Mouse (Mus musculus) stomach, postnatal 0 days (tissue): ENCODE data around the gene Lonrf2. TPM values are rescaled to one million over a fixed set of nuclear protein-coding genes. Genes with fewer than 3 reads are reported as not detected.
A peak's percentile ranks its signal among the peaks of the same experiment; 100 is the strongest.

Source experiments
- ATAC-seq: fragments of 200-750 bp; cut with Nextera tagmentation; 2 replicates; pipeline ENCODE4 v1.8.0; 2017; ENCODE audit not compliant: low FRiP score, low TSS enrichment
- DNase-seq: peaks from one replicate; pipeline ENCODE4 v3.0.0-alpha.2; 2016; ENCODE audit warnings: low spot score
- H3K27ac ChIP-seq: fragments of 300-500 bp; sonication (generic); replicated peaks from 2 replicates; pipeline ENCODE4 v1.5.1; 2014; ENCODE audit warnings: mild to moderate bottlenecking, control low read depth
- H3K27me3 ChIP-seq: fragments of 300-500 bp; sonication (generic); 2 replicates; pipeline ENCODE4 v1.6.1; 2014; ENCODE audit warnings: low read length; ENCODE audit not compliant: control insufficient read depth, insufficient read depth
- H3K36me3 ChIP-seq: fragments of 300-500 bp; sonication (generic); 2 replicates; pipeline ENCODE4 v1.6.1; 2014; ENCODE audit warnings: low read length, mixed read lengths; ENCODE audit not compliant: control insufficient read depth, insufficient read depth
- H3K4me1 ChIP-seq: fragments of 300-500 bp; sonication (generic); replicated peaks from 2 replicates; pipeline ENCODE4 v1.6.1; 2014; ENCODE audit warnings: antibody characterized with exemption; ENCODE audit not compliant: control insufficient read depth, insufficient read depth
- H3K4me2 ChIP-seq: fragments of 300-500 bp; sonication (generic); replicated peaks from 2 replicates; pipeline ENCODE4 v1.6.1; 2014; ENCODE audit warnings: low read depth, mild to moderate bottlenecking, control low read depth, moderate library complexity
- H3K4me3 ChIP-seq: fragments of 300-500 bp; sonication (generic); 2 replicates; pipeline ENCODE4 v1.5.1; 2014; ENCODE audit warnings: low read depth, low read length, control low read depth
- H3K9ac ChIP-seq: fragments of 300-500 bp; sonication (generic); 2 replicates; pipeline ENCODE4 v1.6.1; 2014; ENCODE audit warnings: mild to moderate bottlenecking, low read length, control low read depth, mixed read lengths
- H3K9me3 ChIP-seq: fragments of 300-500 bp; sonication (generic); 2 replicates; pipeline ENCODE4 v1.6.1; 2016; ENCODE audit warnings: low read length; ENCODE audit not compliant: control insufficient read depth
- CTCF ChIP-seq: IDR thresholded peaks from 2 replicates; pipeline ENCODE4 v1.5.1; 2016; ENCODE audit warnings: antibody characterized with exemption, low read depth, mild to moderate bottlenecking, moderate library complexity
- EP300 ChIP-seq: optimal IDR thresholded peaks from 2 replicates; pipeline ENCODE3; 2016; ENCODE audit warnings: antibody characterized with exemption
- WGBS: fragments of 180-500 bp; shearing (Covaris S2); extraction: QIAGEN DNeasy Blood & Tissue Kit; methylation state at CpG from one replicate; pipeline ENCODE4 v1.1.7; 2014; 5-methylcytosine and 5-hydroxymethylcytosine counted together
- polyA plus RNA-seq: library from polyadenylated mRNA; unstranded; fragments of >200 nt; fragmentation: Nextera tagmentation; extraction: Ambion mirVana; gene quantifications from 2 replicates; pipeline ENCODE4 v1.2.1, GENCODE M21; 2015

Gene Lonrf2
- polyA plus RNA-seq, 1 experiment from 2014 or later: 0.46 TPM

- ATAC-seq: no peak
These were observed 37.4 kb upstream of the Lonrf2 start for GRCm38 (mm10) chr1:38873911-38874310.

DNA sequence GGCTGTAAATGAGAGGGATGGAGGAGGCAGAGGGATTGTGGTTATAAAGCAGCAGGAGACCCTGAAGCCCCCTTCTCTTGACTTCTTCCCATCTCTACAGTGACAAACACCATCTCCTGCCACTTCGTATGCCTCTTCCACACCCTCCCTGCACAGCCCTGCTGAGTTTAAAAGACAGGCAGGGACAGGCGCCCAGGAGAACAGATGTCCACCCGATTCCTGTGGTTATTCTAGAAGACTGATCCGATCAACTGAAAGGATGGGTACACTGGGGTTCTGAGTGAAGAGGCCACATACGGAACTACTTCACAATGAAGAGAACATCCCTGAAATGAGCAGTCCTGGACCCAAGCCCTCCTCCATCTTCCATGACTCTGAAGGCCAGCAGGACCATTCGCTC lies 35.3 kb upstream of the Lonrf2 start:
- ATAC-seq (no peak), DNase-seq (no peak)
- Histone ChIP-seq H3K4me3 (no peak overlapping the region), H3K4me1 (no peaks in the 10 kb centered on the region), H3K36me3 (no peaks in the 10 kb centered on the region), H3K9me3 (no peaks in the 10 kb centered on the region), H3K4me2 (no peak overlapping the region), H3K27me3 (no peaks in the 10 kb centered on the region), H3K9ac (no peak overlapping the region), H3K27ac (no peak overlapping the region)
- no peak for TF ChIP-seq CTCF
- 87% methylated on average over 6 of the region's 6 CpGs for WGBS

More at GRCm38 (mm10) chr1:38873911-38874310, 37.4 kb upstream of the Lonrf2 start:
- H3K4me1 ChIP-seq: no peaks in the 10 kb centered on the region
- no peaks in the 10 kb centered on the region for H3K27me3 ChIP-seq
- H3K36me3 ChIP-seq: no peaks in the 10 kb centered on the region
- H3K4me3 ChIP-seq: no peak overlapping the region
- H3K9ac ChIP-seq: no peak overlapping the region
- no peak for TF ChIP-seq EP300
- no peak for TF ChIP-seq CTCF
- WGBS: 68% methylated on average over 5 of the region's 5 CpGs
- H3K9me3 ChIP-seq: no peaks in the 10 kb centered on the region
- H3K27ac ChIP-seq: no peak overlapping the region
- H3K4me2 ChIP-seq: no peak overlapping the region
- no peak for DNase-seq

DNA sequence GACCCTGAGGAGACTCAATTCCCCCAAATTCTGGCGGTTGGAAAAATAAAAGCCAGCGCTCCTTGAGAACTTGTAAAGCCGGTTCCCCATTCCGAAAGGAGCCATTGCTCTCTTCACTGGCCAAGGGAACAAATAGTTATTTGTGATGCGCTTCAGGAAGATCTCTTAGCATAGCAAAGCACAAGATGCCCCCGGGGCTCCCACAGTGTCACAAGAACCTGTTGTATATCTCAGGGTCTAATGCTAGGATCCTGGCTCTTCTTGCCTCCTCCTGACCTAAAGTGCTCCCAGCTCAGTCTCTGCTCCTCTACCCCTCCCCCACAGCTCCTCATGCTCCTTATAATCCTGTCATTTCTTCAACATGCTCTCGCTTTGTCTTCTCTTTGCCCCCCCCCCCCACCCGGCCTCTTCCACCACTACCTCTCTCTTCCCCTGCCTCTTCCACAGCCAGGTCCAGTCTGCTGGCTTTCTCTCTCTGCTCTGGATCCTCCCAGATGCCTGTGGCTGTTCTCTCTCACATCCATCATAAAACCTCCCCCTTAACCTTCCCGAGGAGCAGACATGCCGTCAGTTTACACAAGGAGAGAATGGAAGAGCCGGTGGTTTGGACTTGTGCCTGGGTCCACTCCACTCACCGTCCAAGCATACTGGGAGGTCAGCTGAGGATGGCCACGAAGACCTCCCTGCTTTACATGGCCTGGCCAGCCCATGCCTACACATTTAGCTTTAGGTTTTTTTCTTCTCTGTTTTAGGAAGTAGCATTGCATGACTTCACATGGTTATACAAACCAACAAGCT lies 33.1 kb upstream of the Lonrf2 start:
- Histone ChIP-seq H3K4me1 (no peaks in the 10 kb centered on the region), H3K36me3 (no peaks in the 10 kb centered on the region), H3K9ac (no peak overlapping the region), H3K4me3 (no peak overlapping the region), H3K9me3 (no peaks in the 10 kb centered on the region), H3K4me2 (no peak overlapping the region), H3K27me3 (no peaks in the 10 kb centered on the region), H3K27ac (no peak overlapping the region)
- 49% methylated on average over 12 of the region's 13 CpGs for WGBS
- ATAC-seq: no peak
- no peak for DNase-seq
- TF ChIP-seq EP300: no peak
- no peak for TF ChIP-seq CTCF

DNA sequence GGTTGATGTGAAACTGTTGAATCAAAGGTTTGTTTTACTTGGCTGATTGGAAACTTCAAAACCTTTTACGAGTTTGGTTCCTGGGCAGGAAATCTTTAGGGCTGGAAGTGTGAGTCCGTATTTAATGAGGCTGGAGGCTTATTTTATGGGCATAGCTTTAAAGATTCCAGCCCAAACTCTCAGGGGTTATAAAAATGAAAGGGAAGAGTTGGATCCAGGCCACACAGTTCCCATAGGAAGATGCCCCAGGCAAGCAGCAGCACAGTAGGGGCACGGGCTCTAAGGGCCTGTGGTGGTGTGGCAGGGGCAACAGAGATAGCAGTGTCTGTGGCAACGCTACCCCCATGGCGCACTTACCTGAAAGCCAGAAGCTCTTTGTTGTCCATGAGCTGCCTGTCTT lies 29.7 kb upstream of the Lonrf2 start:
- no peaks in the 10 kb centered on the region for H3K4me1 ChIP-seq
- no peaks in the 10 kb centered on the region for H3K9me3 ChIP-seq
- H3K4me3 ChIP-seq: no peak overlapping the region
- ATAC-seq: no peak
- DNase-seq: no peak
- 83% methylated on average over 5 of the region's 5 CpGs for WGBS
- no peak overlapping the region for H3K27ac ChIP-seq
- TF ChIP-seq CTCF (no peak), EP300 (no peak)
- no peaks in the 10 kb centered on the region for H3K27me3 ChIP-seq
- H3K36me3 ChIP-seq: no peaks in the 10 kb centered on the region
- H3K9ac ChIP-seq: no peak overlapping the region
- no peak overlapping the region for H3K4me2 ChIP-seq

GRCm38 (mm10) chr1:38864341-38864740 lies 27.8 kb upstream of the Lonrf2 start:
- WGBS: 70% methylated on average over 9 of the region's 9 CpGs
- no peak overlapping the region for H3K4me3 ChIP-seq
- no peak overlapping the region for H3K4me2 ChIP-seq
- DNase-seq (no peak), ATAC-seq (no peak)
- H3K9me3 ChIP-seq: no peaks in the 10 kb centered on the region
- H3K27ac ChIP-seq: no peak overlapping the region
- no peaks in the 10 kb centered on the region for H3K36me3 ChIP-seq
- TF ChIP-seq CTCF: no peak
- no peak for TF ChIP-seq EP300
- no peaks in the 10 kb centered on the region for H3K4me1 ChIP-seq
- no peaks in the 10 kb centered on the region for H3K27me3 ChIP-seq
- no peak overlapping the region for H3K9ac ChIP-seq

GRCm38 (mm10) chr1:38862213-38862612 lies 25.7 kb upstream of the Lonrf2 start:
- no peak overlapping the region for H3K9ac ChIP-seq
- no peak overlapping the region for H3K4me3 ChIP-seq
- H3K36me3 ChIP-seq: no peaks in the 10 kb centered on the region
- no peaks in the 10 kb centered on the region for H3K4me1 ChIP-seq
- H3K9me3 ChIP-seq: no peaks in the 10 kb centered on the region
- no peaks in the 10 kb centered on the region for H3K27me3 ChIP-seq
- no peak overlapping the region for H3K27ac ChIP-seq
- no peak overlapping the region for H3K4me2 ChIP-seq
- ATAC-seq (no peak), DNase-seq (peak; percentile 39)
- TF ChIP-seq CTCF: peak; percentile 63
- TF ChIP-seq EP300: no peak
- WGBS: 14% methylated on average over 4 of the region's 4 CpGs
